Mouse (Mus musculus) spleen, postnatal 4 days (tissue): ENCODE measurements around the gene Ano10.
A peak's percentile ranks its signal among the peaks of the same experiment; 100 is the strongest.
"Not testable (repeated sequence)": the region's sequence is repeated elsewhere in the genome, so short reads cannot be mapped to it uniquely, and the experiment has no call there.

ENCODE experiments used
- DNase-seq, 2 experiments: peaks; one replicate each; pipeline ENCODE4 v3.0.0; 2022; ENCODE audit warnings: low spot score in 2 of 2

Ano10 gene

DNA sequence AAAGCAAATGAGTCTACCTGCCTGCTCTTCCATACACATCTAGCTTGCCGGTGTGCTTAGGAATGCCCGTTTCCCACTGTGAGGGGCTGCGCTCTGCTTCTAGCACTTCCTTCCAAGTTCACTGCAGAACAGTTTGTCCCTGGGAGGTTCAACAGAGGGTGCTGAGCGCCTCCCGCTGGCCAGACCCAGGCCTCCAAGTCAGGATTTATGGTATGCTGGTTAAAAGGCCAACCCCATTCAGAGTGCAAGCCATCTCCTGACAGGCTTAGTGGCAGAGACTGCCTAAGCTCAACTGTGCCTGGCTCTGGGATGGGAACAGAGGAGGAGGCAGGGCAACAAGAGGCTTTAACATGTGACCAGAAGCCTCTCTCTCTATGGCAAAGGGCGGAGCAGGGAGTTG is 95.0 kb downstream of the Ano10 start:
- peak in 1 of 2 experiments; percentile 30 for DNase-seq

DNA sequence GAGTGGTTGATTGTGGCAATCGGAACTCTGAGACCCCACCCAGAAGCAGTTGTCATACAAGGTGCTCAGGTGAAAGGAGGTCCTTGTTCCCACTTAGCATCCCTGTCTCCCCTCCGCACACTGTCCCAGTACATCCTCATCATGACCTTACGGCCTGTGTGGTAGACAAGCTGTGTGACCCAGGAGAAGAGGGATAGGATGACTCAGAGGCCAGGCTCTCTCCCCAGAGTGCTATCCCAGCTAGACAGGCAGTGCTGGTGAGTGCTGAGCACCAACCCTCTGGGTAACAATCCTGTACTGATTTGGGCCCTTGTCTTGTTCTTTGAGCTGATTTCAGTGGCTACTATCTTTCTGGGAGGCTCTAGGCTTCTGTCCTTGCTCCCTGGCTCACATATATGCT is 95.6 kb downstream of the Ano10 start:
- DNase-seq, result no peak

DNA sequence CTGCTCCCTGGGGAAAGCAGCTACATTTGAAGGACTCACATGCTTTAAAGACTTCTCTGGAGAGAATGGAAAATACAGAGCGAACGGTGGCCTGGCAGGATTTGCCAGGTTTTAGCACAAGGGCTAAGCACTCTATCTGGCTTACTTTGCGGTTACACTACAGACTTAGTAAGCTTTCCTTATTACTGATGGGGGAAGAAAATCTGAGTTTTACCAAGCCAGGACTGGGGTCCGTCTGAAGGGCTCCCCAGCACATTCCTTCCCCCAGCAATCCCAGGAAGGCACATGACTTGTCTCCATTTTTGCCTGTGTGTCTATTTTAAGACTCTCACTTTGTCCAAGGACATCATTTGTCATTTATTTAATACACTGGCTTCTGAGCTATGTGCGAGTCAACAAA is 97.2 kb downstream of the Ano10 start:
- DNase-seq, result no peak

DNA sequence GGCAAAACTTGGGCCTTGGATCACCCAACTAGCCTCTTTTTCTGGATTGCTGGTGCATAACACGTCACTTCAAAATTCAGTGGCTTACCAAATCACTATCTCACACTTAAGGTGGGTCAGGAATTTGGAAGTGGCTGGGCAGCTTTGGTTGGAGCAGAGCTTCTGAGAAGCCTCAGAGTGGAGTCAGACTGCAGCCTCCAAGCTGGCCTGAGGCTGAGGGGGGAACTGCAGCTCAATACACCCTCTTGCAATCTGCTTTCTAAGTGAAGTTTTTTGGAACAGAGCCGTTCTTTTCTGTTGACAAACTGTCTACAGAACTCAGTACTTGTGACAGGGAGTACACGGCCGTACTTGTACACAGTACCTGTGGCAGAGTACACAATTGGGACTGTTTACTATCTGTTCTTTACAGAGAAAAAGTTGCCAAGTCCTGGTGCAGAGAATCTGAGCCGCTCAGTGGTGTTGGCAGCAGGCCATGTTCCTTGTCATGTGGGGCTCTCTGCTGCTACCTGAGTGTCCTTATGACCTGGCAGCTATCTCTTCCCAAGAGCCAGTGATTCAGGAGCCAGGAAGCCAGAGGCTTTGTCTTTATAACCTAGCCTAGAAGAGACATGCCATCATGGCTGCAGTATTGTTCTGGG is 99.1 kb downstream of the Ano10 start:
- no peak for DNase-seq

DNA sequence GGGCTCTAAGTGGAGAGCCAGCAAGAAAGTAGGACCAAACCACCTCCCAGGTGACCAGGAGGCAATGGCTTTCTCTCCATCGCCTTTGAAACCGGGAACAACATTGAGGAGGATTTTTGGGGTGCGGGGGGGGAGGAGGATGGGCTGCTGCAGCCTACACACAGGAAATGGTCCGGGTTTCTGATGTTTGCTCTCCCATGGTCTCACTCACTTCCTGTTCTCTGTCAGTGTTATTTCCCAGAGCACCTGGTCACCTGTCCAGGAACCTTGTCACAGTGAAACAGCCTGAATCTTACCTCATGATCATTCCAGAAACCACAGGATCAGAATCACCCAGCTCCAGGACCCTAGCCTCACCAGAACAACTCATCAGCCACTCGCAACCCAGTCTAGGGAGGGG is 100.4 kb downstream of the Ano10 start:
- DNase-seq, result no peak

DNA sequence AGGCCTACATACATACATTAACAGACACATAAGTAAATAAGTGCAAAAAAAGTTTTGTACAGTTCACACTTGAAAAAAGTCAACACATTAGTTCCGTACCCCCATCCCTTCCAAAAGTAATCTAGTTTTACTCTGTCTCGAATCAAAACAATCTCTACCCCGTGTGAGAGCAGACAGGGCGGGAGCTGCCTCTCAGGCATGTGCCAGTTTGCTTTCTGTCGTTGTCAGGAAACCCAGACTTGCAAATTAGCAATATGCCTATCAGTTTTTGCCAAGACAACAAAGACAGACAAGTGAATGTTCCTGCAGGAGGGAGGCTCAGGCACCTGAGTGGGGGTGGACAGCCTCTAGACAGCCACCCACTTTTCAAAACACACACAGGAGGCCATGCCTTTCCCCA is 100.9 kb downstream of the Ano10 start:
- no peak for DNase-seq

DNA sequence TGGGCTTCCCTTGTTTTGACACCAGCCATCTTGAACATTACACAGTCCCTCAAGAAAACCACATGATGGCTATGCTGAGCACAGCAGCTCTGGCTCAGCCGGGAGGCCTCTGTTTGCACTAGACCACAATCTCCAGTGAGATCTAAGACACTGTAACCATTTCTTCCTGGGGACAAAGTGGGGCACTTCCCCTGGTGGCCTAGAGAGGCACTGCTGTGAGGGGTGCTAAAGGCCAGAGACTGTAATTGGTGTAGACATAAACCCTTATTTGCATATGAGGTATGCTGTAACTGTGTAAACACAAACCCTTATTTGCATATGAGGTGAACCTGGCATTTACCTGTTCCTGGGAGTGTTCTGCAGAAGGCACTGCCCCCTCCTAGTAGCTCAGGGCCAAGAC is 105.5 kb downstream of the Ano10 start:
- peak in 1 of 2 experiments; percentile 25 for DNase-seq

DNA sequence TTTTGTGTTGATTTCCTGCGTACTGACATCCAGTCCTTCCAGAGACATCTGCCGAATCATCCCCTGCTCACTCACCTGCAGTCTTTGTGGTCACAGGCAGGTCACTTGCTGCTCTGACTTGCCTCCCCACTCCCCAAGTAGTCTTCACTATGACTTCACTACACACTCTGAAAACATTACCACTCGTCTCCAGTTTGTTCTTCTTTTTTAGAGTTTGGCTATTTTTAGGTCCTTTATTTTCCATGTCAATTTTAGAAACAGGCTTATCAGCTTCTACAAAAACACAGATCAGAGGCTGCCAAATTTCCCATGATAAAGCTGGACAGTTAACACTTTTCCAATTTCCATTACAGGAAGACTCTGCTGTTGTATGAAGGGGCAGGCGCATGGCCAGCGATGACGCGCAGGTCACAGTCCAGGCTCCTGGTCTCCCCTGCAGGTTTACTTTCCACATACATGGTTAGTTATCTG is 106.7 kb downstream of the Ano10 start:
- no peak for DNase-seq

DNA sequence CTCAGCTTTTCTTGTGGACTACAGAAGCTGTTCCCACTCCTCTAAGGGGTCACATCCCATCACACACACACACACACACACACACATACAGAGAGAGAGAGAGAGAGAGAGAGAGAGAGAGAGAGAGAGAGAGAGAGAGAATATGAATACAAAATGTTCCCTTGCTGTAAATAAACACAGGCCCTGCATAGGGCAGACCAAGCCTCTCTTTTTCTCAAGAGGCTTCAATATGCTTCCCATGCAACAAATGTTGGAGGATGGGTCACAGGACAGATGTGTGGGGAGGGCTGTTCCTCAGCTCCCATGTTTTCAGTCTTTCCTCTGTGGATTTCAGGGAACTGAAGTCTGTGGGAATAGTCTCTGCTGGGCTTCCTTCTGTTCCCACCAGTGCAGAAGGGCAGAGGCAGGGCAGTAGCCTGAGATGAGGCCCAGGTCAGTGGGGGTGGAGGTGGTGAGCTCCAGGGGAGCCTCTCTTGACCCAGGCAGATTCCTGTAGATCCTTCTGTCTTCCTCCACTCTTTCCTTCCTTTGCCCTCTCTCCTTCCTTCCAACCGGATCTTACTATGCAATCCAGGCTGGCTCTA is 107.5 kb downstream of the Ano10 start:
- no peak for DNase-seq

DNA sequence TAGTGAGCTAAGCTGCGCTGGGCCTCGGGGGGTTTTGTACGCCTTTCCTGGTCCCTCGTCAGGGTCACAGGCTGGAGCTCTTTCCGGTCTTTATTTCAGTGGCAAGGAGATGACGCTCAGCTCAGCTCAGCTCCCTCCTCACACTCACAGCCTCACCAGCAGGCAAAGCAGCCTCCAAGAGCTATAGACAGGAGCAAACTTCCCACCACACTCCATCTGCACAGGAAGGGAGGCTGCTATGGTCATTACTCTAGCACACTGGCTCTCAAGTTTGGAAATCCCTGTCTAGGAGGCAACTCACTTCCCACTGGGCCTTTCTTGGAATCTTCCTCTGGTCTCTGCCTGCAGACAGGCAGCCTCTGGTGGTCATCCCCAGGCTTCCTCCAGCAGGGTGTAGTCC is 108.3 kb downstream of the Ano10 start:
- no peak for DNase-seq

DNA sequence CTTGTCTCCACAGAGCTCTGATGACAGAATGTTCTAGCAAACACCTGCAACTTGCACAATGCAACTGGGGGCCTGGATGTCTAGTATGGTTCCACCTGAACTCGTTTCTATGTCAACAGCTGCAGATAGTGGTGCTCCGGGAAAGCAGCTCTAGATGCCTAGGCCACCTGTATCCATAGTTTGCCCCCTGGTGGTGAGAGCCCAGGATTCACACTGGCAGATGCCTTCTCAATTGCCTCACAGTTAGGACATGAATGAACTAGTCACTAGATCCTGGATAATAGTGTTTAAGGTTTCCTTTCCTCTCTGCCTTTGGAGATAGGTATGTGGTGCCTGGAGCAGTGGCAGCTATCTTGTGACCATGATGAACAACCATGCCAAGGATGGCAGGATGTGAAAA is 109.2 kb downstream of the Ano10 start:
- peak; percentile 63 to 84 for DNase-seq

DNA sequence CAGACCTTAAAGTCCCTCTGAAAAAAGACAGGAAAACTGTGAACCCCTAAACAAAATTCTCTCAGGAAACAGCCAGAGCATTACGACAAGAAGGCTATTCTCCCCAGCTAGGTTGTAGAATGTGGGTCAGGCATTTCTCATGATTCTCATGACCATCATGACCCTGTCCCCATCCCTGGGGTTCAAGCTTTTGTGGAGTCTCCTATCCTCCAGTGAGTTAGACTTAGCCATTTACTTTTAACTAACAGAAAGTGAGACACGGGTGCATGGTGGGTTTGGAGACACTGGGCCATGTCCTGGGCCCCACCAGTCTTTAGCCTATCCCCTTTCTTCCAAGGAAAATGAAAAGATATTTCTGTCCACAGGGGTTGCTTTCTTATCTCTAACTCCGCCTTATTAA is 109.9 kb downstream of the Ano10 start:
- DNase-seq, result no peak

DNA sequence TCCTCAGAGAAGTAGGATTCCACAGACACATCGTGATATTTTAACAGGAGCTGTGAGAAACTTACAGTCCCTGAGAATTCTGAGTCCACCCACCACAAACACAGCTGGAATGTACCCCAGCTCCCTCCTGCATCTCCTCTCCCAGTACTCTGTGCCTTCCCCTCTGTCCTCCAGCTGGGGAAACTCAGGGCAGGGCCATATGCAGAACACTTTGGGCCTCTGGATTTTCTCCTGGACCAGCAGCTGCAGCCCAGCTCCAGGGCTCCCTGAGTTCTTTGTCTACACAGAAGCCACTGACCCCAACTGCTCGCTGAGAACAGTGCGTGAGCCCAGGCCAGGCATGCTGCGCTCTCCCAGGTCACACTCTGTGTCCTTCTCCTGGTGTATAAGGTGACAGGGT is 111.1 kb downstream of the Ano10 start:
- no peak for DNase-seq

DNA sequence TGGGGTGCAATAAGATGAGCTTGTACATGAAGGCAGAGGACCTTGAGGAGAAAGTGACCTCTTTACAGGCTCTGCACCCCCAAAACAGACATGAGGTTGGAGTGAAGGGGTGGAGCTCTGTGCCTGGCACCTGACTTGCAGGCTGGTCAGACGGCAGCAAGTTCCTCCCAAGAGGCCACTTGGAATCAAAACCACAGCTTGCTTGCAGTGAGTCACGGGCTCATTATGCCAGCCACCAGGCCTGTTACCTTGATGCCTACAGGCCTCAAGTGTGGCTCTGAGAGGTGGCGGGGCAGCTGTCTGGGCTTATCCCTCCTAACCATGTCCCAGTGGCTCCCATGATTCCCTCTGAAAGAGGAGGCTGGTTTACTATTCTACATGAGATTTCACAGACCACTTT is 114.1 kb downstream of the Ano10 start:
- no peak for DNase-seq

DNA sequence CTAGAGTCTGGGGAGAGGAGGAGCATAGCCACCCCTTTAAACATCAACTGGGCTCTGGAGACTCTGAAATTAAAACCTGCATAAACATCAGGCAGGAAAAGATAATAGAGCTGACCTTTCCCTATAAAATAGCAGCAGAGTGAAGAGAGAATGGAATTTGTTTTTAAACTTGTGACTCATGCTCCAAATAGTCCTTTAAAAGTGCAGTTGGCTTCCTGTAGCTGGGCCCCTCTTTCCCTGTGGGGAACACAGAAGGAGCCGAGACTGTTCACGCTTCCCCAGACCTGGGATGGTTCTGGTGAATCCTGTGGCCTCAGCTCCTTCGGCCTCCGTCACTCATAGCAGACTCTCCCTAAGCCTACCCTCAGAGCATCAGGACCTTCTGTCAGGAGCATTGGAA is 115.8 kb downstream of the Ano10 start:
- no peak for DNase-seq

DNA sequence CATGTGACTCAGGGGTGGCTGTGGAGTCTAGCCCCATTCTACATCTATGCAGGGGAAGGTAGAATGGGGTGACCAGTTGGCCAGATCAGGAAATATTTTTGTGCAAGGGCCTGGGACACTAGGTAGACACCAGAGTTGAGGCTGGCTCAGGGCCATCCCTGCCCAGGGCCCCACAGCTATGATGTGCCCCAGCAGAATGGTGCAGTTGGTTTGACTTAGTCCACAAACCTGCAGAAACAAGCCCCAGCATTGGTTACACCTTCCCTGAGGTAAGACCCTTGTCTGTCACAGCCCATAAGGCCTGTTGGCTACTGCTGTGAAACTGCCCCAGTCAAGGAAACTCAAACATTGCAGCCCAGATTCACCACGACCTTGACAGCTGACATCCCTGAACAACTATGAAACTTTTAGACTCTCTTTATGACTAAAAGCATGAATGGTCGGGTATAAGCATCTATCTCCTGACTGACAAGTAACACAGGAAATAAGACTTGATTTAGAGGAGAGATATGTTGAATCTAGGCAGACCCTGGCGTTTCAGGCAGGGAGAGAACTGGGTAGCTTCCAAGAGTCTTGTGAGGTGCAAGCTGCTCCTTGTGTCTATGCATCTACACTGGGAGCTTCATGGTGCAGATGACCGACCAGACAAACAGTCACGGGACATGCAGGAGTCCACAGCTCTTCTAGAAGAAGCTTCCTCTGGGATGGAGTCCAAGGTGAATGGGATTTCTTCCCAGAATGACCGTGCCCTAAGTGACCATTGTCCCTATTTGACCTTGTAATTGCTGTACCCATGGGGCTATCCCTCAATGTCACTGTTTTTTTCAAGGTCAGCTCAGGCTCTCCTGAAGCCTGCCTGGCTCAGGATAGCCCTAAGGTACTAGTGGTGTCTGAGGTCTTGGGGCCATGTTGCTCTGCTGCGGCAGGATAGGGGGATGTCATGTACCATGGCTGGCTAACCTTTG is 116.7 kb downstream of the Ano10 start:
- no peak for DNase-seq

DNA sequence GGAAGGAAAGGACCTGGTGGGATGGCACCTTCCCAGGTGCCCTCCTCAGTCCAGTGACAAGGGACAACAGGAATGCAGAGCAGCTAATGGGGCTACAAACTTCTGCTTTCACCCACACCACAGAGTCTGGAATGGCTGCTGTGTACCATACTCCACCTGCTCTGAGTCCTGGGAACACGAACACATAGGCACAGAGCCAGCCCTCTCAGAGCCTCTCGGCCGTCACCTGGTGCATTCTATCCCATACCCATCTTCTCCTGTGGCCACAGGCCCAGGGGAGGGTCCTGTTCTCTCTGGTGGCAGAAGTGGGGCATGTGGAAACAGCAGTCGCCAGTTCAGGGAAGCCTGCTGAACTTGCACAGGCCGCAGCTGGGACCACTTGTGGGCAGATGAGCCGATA is 119.5 kb downstream of the Ano10 start:
- DNase-seq, result no peak

DNA sequence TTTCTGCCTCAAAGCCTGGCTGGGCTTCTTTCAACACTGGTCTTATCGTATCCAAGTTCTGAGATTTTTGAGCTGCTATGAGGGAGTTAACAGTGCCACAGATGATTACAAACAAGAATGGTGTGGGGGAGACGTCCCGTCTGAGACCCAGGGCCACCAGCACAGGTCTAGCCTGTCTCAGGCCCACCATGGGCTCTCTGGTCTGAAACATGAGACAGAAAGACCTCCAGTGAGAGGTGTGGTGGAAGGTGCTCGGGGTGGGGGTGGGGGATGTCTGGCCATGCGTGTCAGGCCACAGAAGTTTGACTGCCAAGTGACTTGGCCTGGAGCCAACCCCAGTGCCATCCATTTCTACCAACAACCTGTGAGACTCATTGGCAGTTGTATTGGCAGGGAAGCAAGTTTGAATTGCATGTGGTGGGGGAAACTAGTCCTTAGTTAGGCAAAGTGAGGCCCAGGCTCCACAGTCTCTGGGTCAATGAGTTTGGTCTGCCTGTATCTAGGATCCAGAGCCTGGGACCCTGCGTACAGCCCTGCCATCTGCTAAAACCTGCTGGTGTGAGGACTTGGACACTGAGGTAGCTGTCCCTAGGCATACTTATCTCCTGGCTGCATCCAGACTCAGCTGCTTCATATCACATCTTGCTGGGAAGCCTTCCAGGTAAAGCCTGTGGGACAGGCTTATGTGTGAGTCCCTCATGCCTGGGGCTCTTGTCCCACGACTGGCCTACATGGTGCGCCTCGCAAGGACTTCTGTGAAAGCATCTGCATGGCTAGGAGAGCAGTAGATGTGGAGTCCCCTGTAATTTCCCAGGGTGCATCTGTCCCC is 120.6 kb downstream of the Ano10 start:
- DNase-seq, result no peak

DNA sequence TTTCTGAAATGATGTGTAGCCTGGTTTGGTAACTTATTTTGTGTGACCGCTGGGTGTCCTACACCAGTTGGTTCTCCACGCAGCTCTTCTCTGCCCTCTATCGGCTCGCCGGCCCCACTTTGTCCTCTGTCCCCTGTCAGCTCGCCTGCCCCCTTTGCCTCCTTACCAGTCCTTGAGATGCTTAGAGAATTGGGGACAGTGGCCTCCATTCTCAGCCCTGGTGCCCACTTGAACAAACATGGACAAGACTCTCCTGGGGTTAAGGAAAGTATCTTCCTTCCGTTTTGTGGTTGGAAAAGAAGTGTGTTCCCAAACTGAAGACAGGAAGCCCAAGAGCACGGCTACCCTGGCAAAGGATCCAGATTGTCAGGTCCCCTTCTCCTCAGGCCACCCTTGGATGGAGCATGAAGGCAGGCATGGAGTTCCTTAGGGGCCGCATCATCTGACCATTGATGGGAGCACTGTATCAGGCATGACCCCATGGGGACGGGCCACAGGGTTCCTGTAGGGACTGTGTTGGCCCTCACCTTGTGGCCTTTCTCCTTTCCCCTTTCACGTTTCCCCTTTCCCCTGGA is 121.5 kb downstream of the Ano10 start:
- no peak for DNase-seq

DNA sequence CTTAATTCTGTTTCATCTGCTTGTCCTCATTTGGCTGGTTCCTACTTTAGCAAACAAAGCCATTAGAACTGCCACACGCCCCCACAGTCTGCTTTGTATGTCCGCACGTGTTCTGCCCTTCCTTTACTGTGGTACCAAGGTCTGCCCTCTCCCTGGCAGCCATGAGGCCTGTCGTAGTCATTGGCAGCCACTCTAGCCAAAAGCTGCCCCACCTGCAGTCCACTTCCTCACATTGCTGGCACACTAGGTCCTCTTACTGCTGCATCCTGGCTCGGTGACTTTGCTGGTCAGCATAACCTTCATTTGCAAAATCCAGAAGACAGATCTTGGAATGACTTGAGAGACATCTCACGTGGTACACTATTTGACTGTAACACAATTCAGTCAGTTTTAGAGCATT is 124.3 kb downstream of the Ano10 start:
- DNase-seq, result no peak

DNA sequence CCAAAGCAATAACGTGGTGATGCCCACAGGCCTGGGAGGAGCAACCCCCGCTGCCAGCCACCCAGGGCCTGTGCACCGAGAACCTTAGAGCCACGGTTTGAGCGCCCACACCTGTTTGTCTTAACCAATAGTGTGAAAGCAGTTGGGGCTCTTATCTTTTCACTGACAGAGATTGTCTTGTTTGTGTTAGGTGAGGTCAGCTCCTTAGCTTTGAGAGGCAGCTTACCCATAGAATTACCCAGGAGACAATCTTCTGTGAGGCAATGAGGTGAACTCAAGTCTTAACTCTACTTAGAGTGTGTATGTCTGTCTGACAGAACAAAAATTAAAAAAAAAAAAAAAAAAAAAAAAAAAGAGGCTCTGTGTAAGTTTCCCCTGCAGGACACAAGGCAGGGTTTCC is 126.5 kb downstream of the Ano10 start:
- not testable (repeated sequence) for DNase-seq

DNA sequence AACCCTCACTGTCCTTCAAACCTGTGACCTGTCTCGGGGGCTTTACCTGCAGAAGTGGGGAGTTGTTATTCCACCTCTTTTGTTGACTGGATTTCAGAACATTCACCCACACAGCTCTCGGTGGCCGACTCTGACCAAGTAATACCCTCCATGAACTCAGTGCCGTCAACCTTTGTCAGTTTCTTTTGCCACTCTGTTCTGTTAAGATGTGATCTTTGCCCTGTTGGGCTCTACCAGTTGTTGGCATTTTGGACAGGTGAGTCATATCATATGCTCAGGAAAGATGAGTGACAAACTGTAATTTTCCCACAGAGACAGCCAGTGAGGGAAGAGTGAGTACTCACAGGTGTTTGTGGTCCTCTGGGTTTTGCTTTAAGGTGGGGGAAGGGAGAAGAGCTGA is 129.7 kb downstream of the Ano10 start:
- DNase-seq, result no peak
